Mouse (Mus musculus): ENCODE measurements around the gene Adgrg5.

DNA sequence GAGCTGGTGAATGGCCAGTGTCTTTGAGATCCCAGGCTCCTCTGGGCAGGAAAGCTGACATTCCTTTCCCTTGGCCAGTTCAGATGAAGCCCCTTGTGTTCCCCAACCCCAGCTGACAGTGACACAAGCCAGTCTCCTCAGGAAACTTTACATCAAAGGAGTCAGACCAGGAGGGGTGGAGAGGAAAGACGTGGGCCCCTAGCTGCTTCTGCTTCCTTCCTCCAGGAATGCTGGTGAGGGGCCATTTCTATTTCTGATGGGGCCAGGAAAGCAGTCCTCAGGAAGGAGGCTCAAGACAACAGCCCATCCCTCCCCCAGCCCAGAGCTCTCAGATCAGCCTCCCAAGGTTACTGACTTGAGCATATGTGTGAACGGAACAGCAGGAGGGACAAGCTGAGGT is 30.6 kb upstream of the Adgrg5 start:
- TF ChIP-seq CTCF (IDR thresholded peaks at IDR 0.05; ENCODE audit: borderline replicate concordance, insufficient read depth, low read depth, low read length) (no peak), POLR2A (IDR thresholded peaks at IDR 0.05; ENCODE audit: borderline replicate concordance, insufficient read depth, low read length) (no peak)
